Mouse (Mus musculus) hindbrain, embryonic 12.5 days (tissue): ENCODE measurements around the gene Ackr4. TPM values are rescaled to one million over a fixed set of nuclear protein-coding genes. Genes with fewer than 3 reads are reported as not detected.

Experiments
- ATAC-seq: fragments of 200-750 bp; cut with Nextera tagmentation; 2 replicates; pipeline ENCODE4 v1.8.0; 2017; ENCODE audit warnings: moderate TSS enrichment; ENCODE audit not compliant: low FRiP score
- H3K27ac ChIP-seq: fragments of 300-500 bp; sonication (generic); 2 replicates; pipeline ENCODE4 v1.5.1; 2016; ENCODE audit warnings: mild to moderate bottlenecking
- H3K27me3 ChIP-seq: fragments of 300-500 bp; sonication (generic); 2 replicates; pipeline ENCODE4 v1.6.1; 2016; ENCODE audit warnings: mild to moderate bottlenecking
- H3K36me3 ChIP-seq: fragments of 300-500 bp; sonication (generic); 2 replicates; pipeline ENCODE4 v1.6.1; 2016; ENCODE audit warnings: mild to moderate bottlenecking
- H3K4me1 ChIP-seq: fragments of 300-500 bp; sonication (generic); 2 replicates; pipeline ENCODE4 v1.6.1; 2016
- H3K4me2 ChIP-seq: fragments of 300-500 bp; sonication (generic); replicated peaks from 2 replicates; pipeline ENCODE4 v1.6.1; 2016; ENCODE audit warnings: mild to moderate bottlenecking
- H3K4me3 ChIP-seq: fragments of 300-500 bp; sonication (generic); 2 replicates; pipeline ENCODE4 v1.5.1; 2016; ENCODE audit warnings: mild to moderate bottlenecking
- H3K9ac ChIP-seq: fragments of 300-500 bp; sonication (generic); 2 replicates; pipeline ENCODE4 v1.6.1; 2016; ENCODE audit warnings: mild to moderate bottlenecking, moderate library complexity
- H3K9me3 ChIP-seq: fragments of 300-500 bp; sonication (generic); replicated peaks from 2 replicates; pipeline ENCODE4 v1.6.1; 2016; ENCODE audit warnings: mild to moderate bottlenecking
- WGBS: fragments of 180-500 bp; shearing (Covaris S2); methylation state at CpG from one replicate; pipeline ENCODE4 v1.1.7; 2016; 5-methylcytosine and 5-hydroxymethylcytosine counted together
- polyA plus RNA-seq: library from polyadenylated mRNA; unstranded; fragments of >200 nt; fragmentation: Nextera tagmentation; extraction: Ambion mirVana; gene quantifications from 2 replicates; pipeline ENCODE4 v1.2.1, GENCODE M21; 2016

The Ackr4 gene
- polyA plus RNA-seq, 1 experiment from 2014 or later, result 0.66 TPM

GRCm38 (mm10) chr9:104102301-104102700 is 24.4 kb downstream of the Ackr4 start:
- H3K4me3 ChIP-seq, result no peak overlapping the region
- H3K4me2 ChIP-seq, result no peak overlapping the region
- no peak for ATAC-seq
- H3K36me3 ChIP-seq, result no peaks in the 10 kb centered on the region
- H3K9me3 ChIP-seq, result no peaks in the 10 kb centered on the region
- no peak overlapping the region for H3K9ac ChIP-seq
- no peaks in the 10 kb centered on the region for H3K4me1 ChIP-seq
- no peak overlapping the region for H3K27ac ChIP-seq
- H3K27me3 ChIP-seq, result no peaks in the 10 kb centered on the region
- 33% methylated on average over 6 of the region's 6 CpGs for WGBS

DNA sequence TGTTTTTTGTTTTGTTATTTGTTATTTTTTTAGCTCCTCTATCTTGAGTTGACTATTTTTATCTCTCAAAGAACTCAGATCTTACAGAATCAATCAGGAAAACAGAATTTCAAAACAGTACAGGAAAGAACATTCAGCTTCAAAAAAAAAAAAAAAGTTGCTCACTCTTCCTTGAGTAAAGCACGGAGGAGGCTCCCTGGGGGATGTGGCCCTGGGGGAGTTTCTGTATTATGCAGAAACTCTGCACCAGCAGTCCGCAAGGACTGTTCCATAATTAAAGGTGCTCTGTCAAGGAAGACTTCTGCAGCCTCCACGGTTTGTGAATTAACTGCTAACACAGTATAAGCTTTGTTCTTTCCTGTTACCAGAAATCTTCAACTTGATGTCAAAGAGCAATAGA is 25.3 kb downstream of the Ackr4 start:
- no peak overlapping the region for H3K9ac ChIP-seq
- 36% methylated on average over 3 of the region's 3 CpGs for WGBS
- H3K4me1 ChIP-seq, result no peaks in the 10 kb centered on the region

DNA sequence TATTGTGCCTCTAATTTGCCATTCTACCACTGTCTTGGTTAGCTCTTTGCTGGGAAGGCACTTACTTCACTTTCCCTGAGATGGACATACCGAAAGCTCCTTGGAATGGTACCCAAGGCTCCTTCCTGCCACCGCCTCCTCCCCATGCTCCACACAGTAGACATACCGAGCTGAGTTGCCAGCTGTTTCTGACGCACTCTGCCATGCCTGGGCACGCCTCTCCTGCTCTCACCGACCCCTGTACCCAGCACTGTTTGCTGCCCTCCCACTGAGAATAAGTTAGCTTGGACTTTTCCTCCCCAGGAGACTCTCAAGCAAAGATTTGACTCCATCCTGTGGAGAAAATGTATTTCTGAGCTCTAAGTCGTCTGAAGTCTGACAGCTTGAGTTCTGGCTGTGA is 25.9 kb downstream of the Ackr4 start:
- no peak overlapping the region for H3K4me3 ChIP-seq
- ATAC-seq, result no peak
- no peak overlapping the region for H3K27ac ChIP-seq
- 54% methylated on average over 7 of the region's 7 CpGs for WGBS
- no peak overlapping the region for H3K9ac ChIP-seq
- H3K9me3 ChIP-seq, result no peaks in the 10 kb centered on the region
- no peaks in the 10 kb centered on the region for H3K4me1 ChIP-seq
- no peaks in the 10 kb centered on the region for H3K36me3 ChIP-seq
- H3K4me2 ChIP-seq, result no peak overlapping the region
- no peaks in the 10 kb centered on the region for H3K27me3 ChIP-seq

More for the DNA sequence above, 25.3 kb downstream of the Ackr4 start:
- Histone ChIP-seq H3K36me3 (no peaks in the 10 kb centered on the region), H3K9me3 (no peaks in the 10 kb centered on the region), H3K27me3 (no peaks in the 10 kb centered on the region), H3K27ac (no peak overlapping the region), H3K4me3 (no peak overlapping the region), H3K4me2 (no peak overlapping the region)
- no peak for ATAC-seq

DNA sequence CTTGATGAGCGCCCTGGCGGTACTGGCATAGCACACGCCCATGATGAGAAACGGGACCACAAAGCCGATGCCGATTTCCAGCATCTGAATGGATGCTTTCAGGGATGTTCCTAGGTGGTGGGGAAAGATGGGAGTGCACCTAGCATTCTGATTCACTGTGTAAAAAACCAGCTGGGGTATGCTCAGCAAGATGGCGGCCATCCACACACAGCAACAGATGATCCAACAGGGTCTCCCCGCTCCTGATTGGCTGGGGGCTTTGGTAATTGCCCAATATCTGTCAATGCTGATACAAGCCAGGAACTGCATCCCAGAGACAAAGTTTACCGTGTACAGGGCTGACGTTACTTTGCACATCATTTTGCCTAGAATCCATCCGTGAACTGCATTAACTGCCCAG is 27.7 kb downstream of the Ackr4 start:
- WGBS, result 93% methylated on average over 11 of the region's 11 CpGs
- no peaks in the 10 kb centered on the region for H3K4me1 ChIP-seq
- H3K27me3 ChIP-seq, result no peaks in the 10 kb centered on the region
- H3K9me3 ChIP-seq, result no peaks in the 10 kb centered on the region
- no peak overlapping the region for H3K27ac ChIP-seq
- no peak overlapping the region for H3K4me3 ChIP-seq
- no peaks in the 10 kb centered on the region for H3K36me3 ChIP-seq
- no peak overlapping the region for H3K4me2 ChIP-seq
- no peak for ATAC-seq
- H3K9ac ChIP-seq, result no peak overlapping the region

GRCm38 (mm10) chr9:104098256-104098655 is 28.5 kb downstream of the Ackr4 start:
- no peak overlapping the region for H3K27ac ChIP-seq
- no peak overlapping the region for H3K4me3 ChIP-seq
- H3K9ac ChIP-seq, result no peak overlapping the region
- H3K27me3 ChIP-seq, result no peaks in the 10 kb centered on the region
- 82% methylated on average over 5 of the region's 5 CpGs for WGBS
- H3K9me3 ChIP-seq, result no peaks in the 10 kb centered on the region
- no peaks in the 10 kb centered on the region for H3K4me1 ChIP-seq
- no peak overlapping the region for H3K4me2 ChIP-seq
- ATAC-seq, result no peak
- H3K36me3 ChIP-seq, result no peaks in the 10 kb centered on the region

DNA sequence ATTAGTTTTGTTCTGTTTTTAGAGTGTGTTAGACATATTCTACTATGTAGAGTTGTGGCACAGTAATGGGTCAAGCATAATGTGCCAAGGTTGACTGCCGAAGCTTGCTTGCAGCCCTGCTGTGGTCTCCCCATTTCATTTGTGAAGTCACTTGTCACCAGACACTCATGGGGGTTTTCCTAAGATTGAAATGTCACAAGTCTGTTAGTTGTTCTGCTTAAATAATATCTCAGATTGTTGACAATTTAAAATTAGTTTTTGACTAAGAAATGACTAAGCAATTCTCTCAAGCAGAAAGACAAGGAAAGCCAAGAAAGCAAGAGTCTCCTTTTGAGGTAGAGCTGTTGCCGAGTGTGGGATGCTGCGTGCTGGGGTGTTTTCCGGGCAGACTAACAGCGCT is 33.8 kb downstream of the Ackr4 start:
- 94% methylated on average over 5 of the region's 5 CpGs for WGBS
- no peak for ATAC-seq
- H3K36me3 ChIP-seq, result no peaks in the 10 kb centered on the region
- H3K9ac ChIP-seq, result no peak overlapping the region
- no peak overlapping the region for H3K4me2 ChIP-seq
- H3K4me1 ChIP-seq, result no peaks in the 10 kb centered on the region
- H3K9me3 ChIP-seq, result no peaks in the 10 kb centered on the region
- no peak overlapping the region for H3K27ac ChIP-seq
- H3K27me3 ChIP-seq, result no peaks in the 10 kb centered on the region
- no peak overlapping the region for H3K4me3 ChIP-seq

- Histone ChIP-seq H3K27me3 (no peaks in the 10 kb centered on the region), H3K4me3 (no peak overlapping the region), H3K27ac (no peak overlapping the region), H3K4me1 (no peaks in the 10 kb centered on the region), H3K4me2 (no peak overlapping the region), H3K9ac (no peak overlapping the region), H3K9me3 (no peaks in the 10 kb centered on the region), H3K36me3 (0 out of 2 replicates have a peak, but pooled peaks cover 9% of the 10 kb centered on the region)
- 69% methylated on average over 8 of the region's 8 CpGs for WGBS
- no peak for ATAC-seq
These were observed 38.2 kb downstream of the Ackr4 start for GRCm38 (mm10) chr9:104088555-104088954.

DNA sequence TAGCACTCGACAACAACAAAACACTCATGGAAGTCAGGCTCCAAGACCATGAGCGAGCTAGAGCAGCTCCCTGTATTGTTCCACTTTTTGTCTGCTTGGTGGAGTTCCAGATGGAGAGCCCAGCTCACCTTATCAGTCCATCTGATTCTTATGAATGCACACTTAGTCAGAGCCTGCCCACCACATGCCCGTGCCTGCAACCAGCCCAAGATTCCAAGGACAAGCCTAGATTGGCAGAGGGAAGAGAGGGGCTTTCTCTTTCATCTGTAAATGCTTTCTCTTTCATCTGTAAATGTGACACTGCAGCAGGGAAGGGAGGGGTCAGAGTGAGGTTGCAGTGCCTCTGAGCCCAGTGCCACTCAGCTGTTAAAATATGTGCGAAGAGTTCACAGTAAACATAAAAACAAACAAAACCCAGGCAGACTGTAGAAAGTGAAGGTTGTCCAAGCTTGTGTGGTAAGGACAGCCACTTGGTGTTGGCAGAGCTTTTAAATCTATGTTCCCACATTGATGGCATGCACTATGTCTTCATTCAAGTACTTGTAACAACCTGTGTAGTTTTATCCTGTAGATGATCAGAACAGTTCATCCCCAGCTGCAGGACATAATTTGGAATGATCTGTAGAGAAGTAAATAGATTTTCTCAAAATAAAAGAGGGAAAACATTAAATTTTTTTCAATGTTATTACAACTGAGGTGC is 40.9 kb downstream of the Ackr4 start:
- 0 out of 2 replicates have a peak, but pooled peaks cover 9% of the 10 kb centered on the region for H3K36me3 ChIP-seq
- H3K27ac ChIP-seq, result no peak overlapping the region
- no peak overlapping the region for H3K4me3 ChIP-seq
- no peak overlapping the region for H3K4me2 ChIP-seq
- WGBS, result 53% methylated on average over 4 of the region's 4 CpGs
- no peak for ATAC-seq
- H3K27me3 ChIP-seq, result no peaks in the 10 kb centered on the region
- no peaks in the 10 kb centered on the region for H3K4me1 ChIP-seq
- no peak overlapping the region for H3K9ac ChIP-seq
- no peaks in the 10 kb centered on the region for H3K9me3 ChIP-seq

- Histone ChIP-seq H3K4me3 (no peak overlapping the region), H3K27ac (no peak overlapping the region), H3K9me3 (no peaks in the 10 kb centered on the region), H3K36me3 (0 out of 2 replicates have a peak, but pooled peaks cover 4% of the 10 kb centered on the region), H3K4me1 (no peaks in the 10 kb centered on the region), H3K9ac (no peak overlapping the region), H3K27me3 (no peaks in the 10 kb centered on the region), H3K4me2 (no peak overlapping the region)
- 78% methylated on average over 3 of the region's 3 CpGs for WGBS
- no peak for ATAC-seq
These were observed 46.7 kb downstream of the Ackr4 start for GRCm38 (mm10) chr9:104080038-104080437.

DNA sequence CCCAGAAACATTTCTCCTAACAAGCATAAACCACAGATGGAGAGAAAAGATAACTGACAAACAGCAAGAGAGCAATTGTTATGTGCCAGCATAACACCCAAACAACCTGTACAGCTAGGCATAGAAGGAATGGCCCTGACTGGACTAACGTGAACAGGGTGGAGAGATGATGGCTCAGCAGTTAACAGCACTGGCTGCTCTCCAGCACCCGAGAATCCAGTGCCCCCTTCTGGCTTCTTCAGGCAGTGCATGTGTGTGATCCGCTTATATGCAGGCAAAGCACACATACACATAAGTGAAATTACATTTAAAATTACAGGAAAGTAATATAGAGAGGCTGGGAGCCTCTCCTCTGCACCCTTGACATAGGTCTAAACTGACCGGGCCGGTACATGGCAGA is 47.4 kb downstream of the Ackr4 start:
- Histone ChIP-seq H3K9me3 (no peaks in the 10 kb centered on the region), H3K4me3 (no peak overlapping the region), H3K27ac (no peak overlapping the region), H3K27me3 (no peaks in the 10 kb centered on the region), H3K4me1 (no peaks in the 10 kb centered on the region), H3K4me2 (no peak overlapping the region), H3K9ac (no peak overlapping the region), H3K36me3 (0 out of 2 replicates have a peak, but pooled peaks cover 4% of the 10 kb centered on the region)
- WGBS, result 54% methylated on average over 5 of the region's 5 CpGs
- no peak for ATAC-seq

- Histone ChIP-seq H3K27me3 (no peaks in the 10 kb centered on the region), H3K4me1 (no peaks in the 10 kb centered on the region), H3K4me3 (no peak overlapping the region), H3K9ac (no peak overlapping the region), H3K9me3 (no peaks in the 10 kb centered on the region), H3K27ac (no peak overlapping the region), H3K4me2 (no peak overlapping the region), H3K36me3 (no peaks in the 10 kb centered on the region)
- ATAC-seq, result no peak
- WGBS, result 94% methylated on average over 1 of the region's 1 CpGs
These were observed 48.0 kb downstream of the Ackr4 start for GRCm38 (mm10) chr9:104078780-104079179.

DNA sequence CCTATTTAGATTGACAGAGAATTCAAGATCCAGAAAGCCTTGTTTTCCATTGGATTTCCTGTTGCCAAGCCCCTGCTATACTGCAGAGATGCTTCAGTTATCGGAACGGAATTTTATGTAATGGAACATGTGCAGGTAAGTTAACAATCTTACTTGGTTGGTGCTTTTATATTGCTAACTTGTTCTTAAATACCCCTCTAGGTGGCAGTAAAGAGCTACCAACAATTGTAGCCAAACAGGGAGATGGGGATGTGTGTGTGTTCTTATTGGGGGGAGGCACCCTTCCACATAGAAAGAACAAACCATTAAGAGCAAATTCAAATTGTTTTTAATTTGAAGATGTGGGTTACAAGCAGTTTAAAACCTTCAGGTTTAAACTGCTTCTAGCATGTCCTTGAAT is 50.9 kb downstream of the Ackr4 start:
- H3K9ac ChIP-seq, result no peak overlapping the region
- no peak overlapping the region for H3K27ac ChIP-seq
- no peaks in the 10 kb centered on the region for H3K36me3 ChIP-seq
- WGBS, result 65% methylated on average over 2 of the region's 2 CpGs
- H3K4me2 ChIP-seq, result no peak overlapping the region
- ATAC-seq, result no peak
- no peaks in the 10 kb centered on the region for H3K27me3 ChIP-seq
- no peaks in the 10 kb centered on the region for H3K9me3 ChIP-seq
- no peak overlapping the region for H3K4me3 ChIP-seq
- H3K4me1 ChIP-seq, result no peaks in the 10 kb centered on the region

- Histone ChIP-seq H3K27me3 (no peaks in the 10 kb centered on the region), H3K9me3 (no peaks in the 10 kb centered on the region), H3K4me1 (no peaks in the 10 kb centered on the region), H3K4me2 (no peak overlapping the region), H3K36me3 (no peaks in the 10 kb centered on the region), H3K27ac (no peak overlapping the region), H3K4me3 (no peak overlapping the region), H3K9ac (no peak overlapping the region)
- 82% methylated on average over 8 of the region's 8 CpGs for WGBS
- ATAC-seq, result no peak
These were observed 55.7 kb downstream of the Ackr4 start for GRCm38 (mm10) chr9:104070863-104071604.
